Mouse (Mus musculus) embryonic facial prominence, embryonic 14.5 days (tissue): ENCODE results near the gene Cbln4. TPM values are rescaled to one million over a fixed set of nuclear protein-coding genes. Genes with fewer than 3 reads are reported as not detected.
A peak's percentile ranks its signal among the peaks of the same experiment; 100 is the strongest.

Source experiments
- ATAC-seq: fragments of 200-750 bp; cut with Nextera tagmentation; 2 replicates; pipeline ENCODE4 v1.8.0; 2017; ENCODE audit warnings: low read depth, moderate number of reproducible peaks, moderate TSS enrichment
- DNase-seq: peaks from one replicate; pipeline ENCODE4 v3.0.0-alpha.2; 2015; ENCODE audit warnings: low spot score
- H3K27ac ChIP-seq: fragments of 300-500 bp; sonication (generic); replicated peaks from 2 replicates; pipeline ENCODE4 v1.5.1; 2014; ENCODE audit warnings: low read depth, mild to moderate bottlenecking, low read length, moderate library complexity
- H3K27me3 ChIP-seq: fragments of 300-500 bp; sonication (generic); replicated peaks from 2 replicates; pipeline ENCODE4 v1.6.1; 2014; ENCODE audit warnings: low read length; ENCODE audit not compliant: control insufficient read depth, insufficient read depth
- H3K36me3 ChIP-seq: fragments of 300-500 bp; sonication (generic); 2 replicates; pipeline ENCODE4 v1.6.1; 2014; ENCODE audit warnings: low read length, mixed read lengths; ENCODE audit not compliant: control insufficient read depth, insufficient read depth
- H3K4me1 ChIP-seq: fragments of 300-500 bp; sonication (generic); 2 replicates; pipeline ENCODE4 v1.6.1; 2014; ENCODE audit warnings: antibody characterized with exemption, low read length; ENCODE audit not compliant: control insufficient read depth, insufficient read depth
- H3K4me2 ChIP-seq: fragments of 300-500 bp; sonication (generic); 2 replicates; pipeline ENCODE4 v1.6.1; 2014; ENCODE audit warnings: low read depth, mild to moderate bottlenecking, low read length, moderate library complexity, mixed read lengths
- H3K4me3 ChIP-seq: fragments of 300-500 bp; sonication (generic); 2 replicates; pipeline ENCODE4 v1.5.1; 2014; ENCODE audit warnings: low read depth, mild to moderate bottlenecking, low read length
- H3K9ac ChIP-seq: fragments of 300-500 bp; sonication (generic); 2 replicates; pipeline ENCODE4 v1.6.1; 2014; ENCODE audit warnings: low read depth, mild to moderate bottlenecking, low read length, moderate library complexity, mixed read lengths
- H3K9me3 ChIP-seq: fragments of 300-500 bp; sonication (generic); 2 replicates; pipeline ENCODE4 v1.6.1; 2016; ENCODE audit warnings: low read length; ENCODE audit not compliant: control insufficient read depth
- WGBS: fragments of 180-500 bp; shearing (Covaris S2); extraction: QIAGEN DNeasy Blood & Tissue Kit; methylation state at CpG from one replicate; pipeline ENCODE4 v1.1.7; 2014; 5-methylcytosine and 5-hydroxymethylcytosine counted together
- polyA plus RNA-seq: library from polyadenylated mRNA; unstranded; fragments of >200 nt; fragmentation: Nextera tagmentation; extraction: Ambion mirVana; gene quantifications from 2 replicates; pipeline ENCODE4 v1.2.1, GENCODE M21; 2014

Gene Cbln4
- polyA plus RNA-seq, 1 experiment from 2014 or later, result 1.0 TPM

GRCm38 (mm10) chr2:172042125-172042524 lies 1.1 kb downstream of the Cbln4 start:
- DNase-seq (peak; percentile 95), ATAC-seq (peak; percentile 88)
- Histone ChIP-seq H3K9me3 (no peaks in the 10 kb centered on the region), H3K27ac (no peak overlapping the region), H3K27me3 (peaks cover 55% of the 10 kb centered on the region), H3K9ac (no peak overlapping the region), H3K36me3 (no peaks in the 10 kb centered on the region), H3K4me3 (peak overlapping the region; percentile 23), H3K4me1 (0 out of 2 replicates have a peak, but pooled peaks cover 3% of the 10 kb centered on the region), H3K4me2 (peak overlapping the region; percentile 48)
- WGBS, result 0% methylated on average over 2 of the region's 34 CpGs

- H3K27ac ChIP-seq, result no peak overlapping the region
- ATAC-seq, result no peak
- H3K9me3 ChIP-seq, result no peaks in the 10 kb centered on the region
- H3K27me3 ChIP-seq, result peaks cover 55% of the 10 kb centered on the region
- H3K4me3 ChIP-seq, result no peak overlapping the region
- 0 out of 2 replicates have a peak, but pooled peaks cover 3% of the 10 kb centered on the region for H3K4me1 ChIP-seq
- 56% methylated on average over 10 of the region's 10 CpGs for WGBS
- H3K36me3 ChIP-seq, result no peaks in the 10 kb centered on the region
- no peak overlapping the region for H3K9ac ChIP-seq
- no peak for DNase-seq
- H3K4me2 ChIP-seq, result no peak overlapping the region
Measured at GRCm38 (mm10) chr2:172040859-172041258, 2.4 kb downstream of the Cbln4 start.

GRCm38 (mm10) chr2:172039601-172040000 lies 3.7 kb downstream of the Cbln4 start:
- no peak for ATAC-seq
- Histone ChIP-seq H3K27me3 (peaks cover 49% of the 10 kb centered on the region), H3K9ac (no peak overlapping the region), H3K9me3 (no peaks in the 10 kb centered on the region), H3K4me1 (0 out of 2 replicates have a peak, but pooled peaks cover 3% of the 10 kb centered on the region), H3K4me2 (no peak overlapping the region), H3K36me3 (no peaks in the 10 kb centered on the region), H3K27ac (no peak overlapping the region), H3K4me3 (no peak overlapping the region)
- DNase-seq, result no peak
- WGBS, result 86% methylated on average over 4 of the region's 5 CpGs

- DNase-seq, result peak; percentile 17
- no peak overlapping the region for H3K4me3 ChIP-seq
- ATAC-seq, result no peak
- H3K4me1 ChIP-seq, result no peaks in the 10 kb centered on the region
- H3K9me3 ChIP-seq, result no peaks in the 10 kb centered on the region
- no peaks in the 10 kb centered on the region for H3K36me3 ChIP-seq
- H3K27me3 ChIP-seq, result peaks cover 1% of the 10 kb centered on the region; the same call in 1 of the 2 replicates
- 27% methylated on average over 5 of the region's 5 CpGs for WGBS
- no peak overlapping the region for H3K4me2 ChIP-seq
- no peak overlapping the region for H3K9ac ChIP-seq
- no peak overlapping the region for H3K27ac ChIP-seq
Measured at GRCm38 (mm10) chr2:172034281-172034680, 9.0 kb downstream of the Cbln4 start.

GRCm38 (mm10) chr2:172025459-172026130 lies 17.7 kb downstream of the Cbln4 start:
- Histone ChIP-seq H3K27me3 (no peaks in the 10 kb centered on the region), H3K9ac (no peak overlapping the region), H3K27ac (no peak overlapping the region), H3K9me3 (no peaks in the 10 kb centered on the region), H3K36me3 (no peaks in the 10 kb centered on the region), H3K4me2 (no peak overlapping the region), H3K4me3 (no peak overlapping the region), H3K4me1 (no peaks in the 10 kb centered on the region)
- ATAC-seq (no peak), DNase-seq (no peak)
- 65% methylated on average over 12 of the region's 12 CpGs for WGBS

GRCm38 (mm10) chr2:172006726-172007125 lies 36.5 kb downstream of the Cbln4 start:
- DNase-seq (no peak), ATAC-seq (no peak)
- Histone ChIP-seq H3K4me1 (no peaks in the 10 kb centered on the region), H3K4me2 (no peak overlapping the region), H3K27me3 (no peaks in the 10 kb centered on the region), H3K9ac (no peak overlapping the region), H3K27ac (no peak overlapping the region), H3K9me3 (no peaks in the 10 kb centered on the region), H3K36me3 (no peaks in the 10 kb centered on the region), H3K4me3 (no peak overlapping the region)
- 96% methylated on average over 9 of the region's 10 CpGs for WGBS

GRCm38 (mm10) chr2:172005970-172006369 lies 37.3 kb downstream of the Cbln4 start:
- WGBS, result 23% methylated on average over 7 of the region's 7 CpGs
- Histone ChIP-seq H3K9ac (no peak overlapping the region), H3K4me2 (no peak overlapping the region), H3K27ac (no peak overlapping the region), H3K27me3 (no peaks in the 10 kb centered on the region), H3K9me3 (no peaks in the 10 kb centered on the region), H3K4me1 (no peaks in the 10 kb centered on the region), H3K4me3 (no peak overlapping the region), H3K36me3 (no peaks in the 10 kb centered on the region)
- ATAC-seq (peak; percentile 26; the same call in 1 of the 2 replicates), DNase-seq (peak; percentile 62)

- Histone ChIP-seq H3K4me2 (no peak overlapping the region), H3K9ac (no peak overlapping the region), H3K27me3 (no peaks in the 10 kb centered on the region), H3K9me3 (no peaks in the 10 kb centered on the region), H3K27ac (no peak overlapping the region), H3K4me1 (no peaks in the 10 kb centered on the region), H3K36me3 (no peaks in the 10 kb centered on the region), H3K4me3 (no peak overlapping the region)
- ATAC-seq (no peak), DNase-seq (peak; percentile 20)
- WGBS, result 57% methylated on average over 21 of the region's 21 CpGs
Measured at GRCm38 (mm10) chr2:172004029-172004984, 39.0 kb downstream of the Cbln4 start.
